Mouse (Mus musculus): ENCODE measurements at regions not wholly inside any gene's neighbourhood (a gene's known extent, or its start where the extent isn't known, plus 50 kb on each side); places are given as distances from the start of the nearest gene placed in this dataset.

- TF ChIP-seq POLR2A (IDR thresholded peaks at IDR 0.05; ENCODE audit: low read depth, low read length) (no peak), CTCF (conservative IDR thresholded peaks at IDR 0.05; ENCODE audit: insufficient read depth, insufficient read length, low read depth, low read length) (no peak)
Observed at GRCm38 (mm10) chr2:147929031-147929711, 117.6 kb downstream of the Foxa2 start.
